Mouse (Mus musculus) stomach, postnatal 0 days (tissue): ENCODE data around the gene Arhgap15. TPM values are rescaled to one million over a fixed set of nuclear protein-coding genes. Genes with fewer than 3 reads are reported as not detected.

Source experiments
- ATAC-seq: fragments of 200-750 bp; cut with Nextera tagmentation; 2 replicates; pipeline ENCODE4 v1.8.0; 2017; ENCODE audit not compliant: low FRiP score, low TSS enrichment
- DNase-seq: peaks from one replicate; pipeline ENCODE4 v3.0.0-alpha.2; 2016; ENCODE audit warnings: low spot score
- H3K27ac ChIP-seq: fragments of 300-500 bp; sonication (generic); replicated peaks from 2 replicates; pipeline ENCODE4 v1.5.1; 2014; ENCODE audit warnings: mild to moderate bottlenecking, control low read depth
- H3K27me3 ChIP-seq: fragments of 300-500 bp; sonication (generic); 2 replicates; pipeline ENCODE4 v1.6.1; 2014; ENCODE audit warnings: low read length; ENCODE audit not compliant: control insufficient read depth, insufficient read depth
- H3K36me3 ChIP-seq: fragments of 300-500 bp; sonication (generic); 2 replicates; pipeline ENCODE4 v1.6.1; 2014; ENCODE audit warnings: low read length, mixed read lengths; ENCODE audit not compliant: control insufficient read depth, insufficient read depth
- H3K4me1 ChIP-seq: fragments of 300-500 bp; sonication (generic); replicated peaks from 2 replicates; pipeline ENCODE4 v1.6.1; 2014; ENCODE audit warnings: antibody characterized with exemption; ENCODE audit not compliant: control insufficient read depth, insufficient read depth
- H3K4me2 ChIP-seq: fragments of 300-500 bp; sonication (generic); replicated peaks from 2 replicates; pipeline ENCODE4 v1.6.1; 2014; ENCODE audit warnings: low read depth, mild to moderate bottlenecking, control low read depth, moderate library complexity
- H3K4me3 ChIP-seq: fragments of 300-500 bp; sonication (generic); 2 replicates; pipeline ENCODE4 v1.5.1; 2014; ENCODE audit warnings: low read depth, low read length, control low read depth
- H3K9ac ChIP-seq: fragments of 300-500 bp; sonication (generic); 2 replicates; pipeline ENCODE4 v1.6.1; 2014; ENCODE audit warnings: mild to moderate bottlenecking, low read length, control low read depth, mixed read lengths
- H3K9me3 ChIP-seq: fragments of 300-500 bp; sonication (generic); 2 replicates; pipeline ENCODE4 v1.6.1; 2016; ENCODE audit warnings: low read length; ENCODE audit not compliant: control insufficient read depth
- CTCF ChIP-seq: IDR thresholded peaks from 2 replicates; pipeline ENCODE4 v1.5.1; 2016; ENCODE audit warnings: antibody characterized with exemption, low read depth, mild to moderate bottlenecking, moderate library complexity
- EP300 ChIP-seq: optimal IDR thresholded peaks from 2 replicates; pipeline ENCODE3; 2016; ENCODE audit warnings: antibody characterized with exemption
- WGBS: fragments of 180-500 bp; shearing (Covaris S2); extraction: QIAGEN DNeasy Blood & Tissue Kit; methylation state at CpG from one replicate; pipeline ENCODE4 v1.1.7; 2014; 5-methylcytosine and 5-hydroxymethylcytosine counted together
- polyA plus RNA-seq: library from polyadenylated mRNA; unstranded; fragments of >200 nt; fragmentation: Nextera tagmentation; extraction: Ambion mirVana; gene quantifications from 2 replicates; pipeline ENCODE4 v1.2.1, GENCODE M21; 2015

Arhgap15 gene
- polyA plus RNA-seq, 1 experiment from 2014 or later: 0.93 TPM

DNA sequence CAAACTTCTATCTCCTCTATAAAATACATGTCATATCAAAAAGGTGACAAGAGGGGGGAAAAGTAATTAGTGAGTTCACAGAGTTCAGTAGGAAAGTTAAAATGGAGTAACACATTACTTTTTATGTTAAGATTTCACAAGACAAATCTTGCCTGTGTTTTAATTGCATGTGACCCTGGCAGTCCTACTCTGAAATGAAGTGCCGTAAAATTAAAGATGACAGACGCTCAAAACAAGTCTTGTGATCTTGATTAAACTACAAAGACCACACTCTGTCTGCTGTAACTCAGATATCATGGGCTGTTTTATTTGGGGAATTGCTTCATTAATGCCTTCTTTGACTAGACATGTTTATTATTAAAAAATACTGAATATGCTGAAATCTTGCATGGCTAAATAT lies 647.0 kb downstream of the Arhgap15 start:
- H3K4me3 ChIP-seq: no peak overlapping the region
- H3K9me3 ChIP-seq: no peaks in the 10 kb centered on the region
- no peaks in the 10 kb centered on the region for H3K4me1 ChIP-seq
- no peak overlapping the region for H3K27ac ChIP-seq
- WGBS: 73% methylated on average over 2 of the region's 2 CpGs
- H3K9ac ChIP-seq: no peak overlapping the region
- no peak for TF ChIP-seq CTCF
- H3K27me3 ChIP-seq: no peaks in the 10 kb centered on the region
- ATAC-seq (no peak), DNase-seq (no peak)
- no peak overlapping the region for H3K4me2 ChIP-seq
- H3K36me3 ChIP-seq: no peaks in the 10 kb centered on the region

DNA sequence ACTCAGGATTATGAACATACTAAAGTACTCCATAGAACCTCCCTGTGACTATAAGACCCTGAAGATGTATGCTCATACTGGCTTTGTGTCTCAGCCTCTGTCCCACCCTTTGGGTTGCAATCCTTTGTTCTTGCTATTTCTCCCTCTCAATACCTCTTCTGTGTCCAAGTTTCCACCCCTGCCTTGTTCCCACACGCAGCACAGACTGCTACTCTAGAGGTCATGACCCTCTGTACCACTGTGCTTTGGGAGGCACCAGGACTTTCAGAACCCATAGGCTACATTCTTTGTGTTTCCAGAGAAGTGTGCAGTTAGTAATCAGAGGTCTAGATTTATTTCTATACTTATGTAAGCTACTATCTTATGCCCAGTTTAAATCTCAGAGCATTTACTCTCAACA lies 648.6 kb downstream of the Arhgap15 start:
- Histone ChIP-seq H3K36me3 (no peaks in the 10 kb centered on the region), H3K4me3 (no peak overlapping the region), H3K4me1 (no peaks in the 10 kb centered on the region), H3K9me3 (no peaks in the 10 kb centered on the region), H3K27me3 (no peaks in the 10 kb centered on the region), H3K4me2 (no peak overlapping the region), H3K9ac (no peak overlapping the region), H3K27ac (no peak overlapping the region)
- ATAC-seq (no peak), DNase-seq (no peak)
- no peak for TF ChIP-seq CTCF
- WGBS: 27% methylated on average over 1 of the region's 1 CpGs

- DNase-seq (no peak), ATAC-seq (no peak)
- Histone ChIP-seq H3K36me3 (no peaks in the 10 kb centered on the region), H3K4me2 (no peak overlapping the region), H3K27me3 (no peaks in the 10 kb centered on the region), H3K27ac (no peak overlapping the region), H3K9ac (no peak overlapping the region), H3K4me1 (no peaks in the 10 kb centered on the region), H3K9me3 (no peaks in the 10 kb centered on the region), H3K4me3 (no peak overlapping the region)
- TF ChIP-seq CTCF (no peak), EP300 (no peak)
- WGBS: 94% methylated on average over 4 of the region's 4 CpGs
Measured at GRCm38 (mm10) chr2:44397735-44398337, 649.2 kb downstream of the Arhgap15 start.

DNA sequence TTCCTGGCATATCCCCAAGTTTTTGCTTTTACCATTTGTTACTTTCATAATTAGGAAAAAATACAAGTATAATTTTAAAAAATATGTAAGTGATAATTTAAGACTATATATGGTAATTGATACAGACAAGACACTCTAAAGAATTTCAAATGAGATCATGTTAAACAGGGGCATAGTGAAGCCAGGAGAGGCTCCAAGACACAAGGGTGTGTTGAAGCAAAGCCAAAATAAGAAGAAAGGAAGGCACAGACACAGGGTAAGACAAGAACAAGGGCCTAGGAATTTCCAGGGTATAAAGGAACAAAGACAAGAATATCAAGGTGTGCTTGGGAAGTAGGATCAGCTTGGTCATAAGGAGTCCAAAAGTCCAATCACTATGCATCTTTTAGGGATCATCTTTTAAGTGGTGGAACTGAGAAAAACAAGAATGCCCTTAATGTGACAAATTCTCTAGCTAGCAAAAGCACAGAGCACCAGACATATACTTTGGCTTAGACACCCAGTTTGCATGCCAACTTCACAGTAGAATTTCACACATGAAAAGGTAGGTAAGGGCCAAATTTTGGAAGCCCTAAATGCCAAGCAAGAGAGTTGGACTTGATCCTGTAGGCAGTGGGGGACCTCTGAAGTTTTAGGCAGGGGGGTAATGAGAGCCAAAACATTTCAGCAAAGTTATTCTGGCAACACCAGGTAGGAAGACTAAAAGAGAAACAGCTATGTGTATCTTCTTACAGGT lies 650.7 kb downstream of the Arhgap15 start:
- ATAC-seq (no peak), DNase-seq (no peak)
- Histone ChIP-seq H3K4me2 (no peak overlapping the region), H3K36me3 (no peaks in the 10 kb centered on the region), H3K4me1 (no peaks in the 10 kb centered on the region), H3K9ac (no peak overlapping the region), H3K27ac (no peak overlapping the region), H3K4me3 (no peak overlapping the region), H3K27me3 (no peaks in the 10 kb centered on the region), H3K9me3 (no peaks in the 10 kb centered on the region)
- TF ChIP-seq EP300 (no peak), CTCF (no peak)

DNA sequence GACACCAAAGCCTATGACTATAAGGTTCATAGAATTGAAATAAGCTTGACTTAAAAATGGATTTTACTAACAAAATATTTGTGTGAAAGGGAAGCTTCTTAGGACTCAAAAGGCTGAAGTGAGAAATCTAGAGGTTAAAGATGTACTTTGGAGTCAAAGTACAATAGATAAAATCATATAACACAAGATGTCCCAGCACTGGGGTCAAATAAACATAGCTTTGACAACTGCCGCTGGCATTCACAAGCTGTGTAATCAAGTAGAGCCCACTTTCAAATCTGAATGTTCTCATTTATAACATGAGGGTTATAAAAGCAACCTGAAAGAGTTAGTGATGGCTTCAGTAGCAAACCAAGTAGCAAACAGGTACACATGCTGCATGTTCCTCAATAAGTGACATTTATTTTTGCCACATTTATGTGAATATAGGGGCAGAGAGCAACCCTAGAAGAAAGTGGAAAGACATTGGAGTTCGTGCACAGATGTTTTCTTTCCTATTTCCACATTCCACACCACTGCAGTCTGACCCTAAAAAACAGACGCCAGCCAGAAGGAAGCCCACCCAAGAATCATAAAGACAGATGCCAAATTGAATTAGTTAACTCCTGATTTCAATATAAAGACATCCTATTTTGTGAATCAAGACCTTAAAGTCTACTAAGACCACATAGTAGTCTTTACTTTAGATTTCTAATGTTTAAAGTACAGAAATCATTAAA lies 653.2 kb downstream of the Arhgap15 start:
- Histone ChIP-seq H3K27me3 (no peaks in the 10 kb centered on the region), H3K36me3 (no peaks in the 10 kb centered on the region), H3K9ac (no peak overlapping the region), H3K4me1 (no peaks in the 10 kb centered on the region), H3K4me3 (no peak overlapping the region), H3K4me2 (no peak overlapping the region), H3K27ac (no peak overlapping the region), H3K9me3 (no peaks in the 10 kb centered on the region)
- TF ChIP-seq EP300 (no peak), CTCF (no peak)
- ATAC-seq (no peak), DNase-seq (no peak)
- 42% methylated on average over 3 of the region's 3 CpGs for WGBS

- Histone ChIP-seq H3K4me1 (no peaks in the 10 kb centered on the region), H3K27me3 (no peaks in the 10 kb centered on the region), H3K27ac (no peak overlapping the region), H3K9me3 (no peaks in the 10 kb centered on the region), H3K4me2 (no peak overlapping the region), H3K9ac (no peak overlapping the region), H3K36me3 (no peaks in the 10 kb centered on the region), H3K4me3 (no peak overlapping the region)
- no peak for DNase-seq
- ATAC-seq: no peak
- TF ChIP-seq CTCF (no peak), EP300 (no peak)
- WGBS: 50% methylated on average over 2 of the region's 2 CpGs
Measured at GRCm38 (mm10) chr2:44411660-44412059, 663.0 kb downstream of the Arhgap15 start.
